Comparison of ENCODE assay signal across 24 mouse cellular contexts in genomic region chr12:77481153-77481552, GRCm38 (mm10).
DNase-seq lines count a peak whose midpoint lies in the region; ATAC-seq and TF ChIP-seq lines count a peak whose summit lies in the region.
"Had no signal": no experiment of that assay in that cellular context is flagged by ENCODE, and none has a peak within 500 bp of the region (broad histone marks: within the 10 kb centered on the region; RNA-seq: fewer than 3 reads in every experiment).

No protein-coding gene starts in this region.

- in situ Hi-C loops in ES-E14 (cut with MboI; ENCODE audit: low sequenced_read_pairs in 2 of 2, unreplicated experiment in 2 of 2): no loop called here

- no peaks in the 10 kb centered on the region for H3K4me1 ChIP-seq in ES-E14 (ENCODE audit: control insufficient read depth in 2 of 2, insufficient read depth in 2 of 2, low read length in 2 of 2, poor library complexity in 1 of 2)
- H3K4me1 ChIP-seq in kidney, adult 2 months (ENCODE audit: control insufficient read depth, insufficient read depth, low read length): no peaks in the 10 kb centered on the region
- H3K4me1 ChIP-seq: embryonic facial prominence, embryonic 13.5 days; embryonic facial prominence, embryonic 15.5 days; forebrain, embryonic 12.5 days had no signal

- TF ChIP-seq CTCF in kidney, adult 2 months (conservative IDR thresholded peaks at IDR 0.05; ENCODE audit: insufficient read depth, insufficient read length, low read depth, low read length): no peak

- DNase-seq in ES-E14 (ENCODE audit: low read depth, low spot score): no peak
- no peak for DNase-seq in gastrocnemius, adult 8-10 months (ENCODE audit: low spot score in 2 of 2)
- DNase-seq in kidney, adult 2 months: no peak
- DNase-seq in cerebellum, adult 11 months: no peak
- no peak for DNase-seq in right cerebral cortex, postnatal 36 days (ENCODE audit: low spot score in 2 of 2)
- DNase-seq: adrenal gland, adult 8-10 months; adrenal gland, postnatal 14 days; adrenal gland, postnatal 36 days; B cell, adult 2 months; cerebellum, adult 8-10 months; embryo, embryonic 11 days had no signal

- ATAC-seq in granulocyte monocyte progenitor cell, adult 5-6 weeks (replicated peaks; ENCODE audit: poor library complexity, severe bottlenecking): peak; percentile 65
- peak; percentile 73 for ATAC-seq in megakaryocyte progenitor cell, adult 5-6 weeks (replicated peaks; ENCODE audit: poor library complexity)
- ATAC-seq: activated CD4-positive, CD25-positive, alpha-beta regulatory T cell, adult 4 months; CD4-positive, CD25-positive, alpha-beta regulatory T cell, adult 4 months; forebrain, embryonic 14.5 days; forebrain, embryonic 16.5 days; Patski had no signal

- H3K9me3 ChIP-seq in ES-E14 (ENCODE audit: control insufficient read depth, insufficient read depth, low read depth, low read length): no peaks in the 10 kb centered on the region
- H3K9me3 ChIP-seq: embryonic facial prominence, embryonic 13.5 days; embryonic facial prominence, embryonic 15.5 days; forebrain, embryonic 10.5 days; forebrain, embryonic 12.5 days had no signal

- 100% methylated on average over 1 of the region's 1 CpGs for WGBS in kidney, adult 2 months

- no peak for TF ChIP-seq POLR2A in kidney, adult 2 months (IDR thresholded peaks at IDR 0.05; ENCODE audit: low read depth, low read length)

- H3K4me3 ChIP-seq in ES-E14 (ENCODE audit: insufficient read depth in 1 of 2, low read depth in 1 of 2, low read length in 2 of 2, poor library complexity in 1 of 2, severe bottlenecking in 1 of 2): no peak overlapping the region
- no peak overlapping the region for H3K4me3 ChIP-seq in kidney, adult 2 months (ENCODE audit: insufficient read depth, low read depth, low read length)
- H3K4me3 ChIP-seq: embryonic facial prominence, embryonic 13.5 days; embryonic facial prominence, embryonic 15.5 days; erythroblast, embryonic 14.5 days; forebrain, embryonic 10.5 days; forebrain, embryonic 12.5 days had no signal

- H3K9ac ChIP-seq in ES-E14 (ENCODE audit: insufficient read depth, low read depth, low read length, poor library complexity, severe bottlenecking): no peak overlapping the region
- H3K9ac ChIP-seq: embryonic facial prominence, embryonic 13.5 days; embryonic facial prominence, embryonic 15.5 days; forebrain, embryonic 12.5 days had no signal

- no peaks in the 10 kb centered on the region for H3K36me3 ChIP-seq in ES-E14 (ENCODE audit: control insufficient read depth, insufficient read depth, low read length, poor library complexity, severe bottlenecking)
- no peaks in the 10 kb centered on the region; the same call in 1 of the 2 replicates for H3K36me3 ChIP-seq in kidney, adult 2 months (ENCODE audit: control insufficient read depth, insufficient read depth, low read length)
- H3K36me3 ChIP-seq: embryonic facial prominence, embryonic 13.5 days; embryonic facial prominence, embryonic 15.5 days; forebrain, embryonic 10.5 days; forebrain, embryonic 12.5 days had no signal

- no peak overlapping the region for H3K27ac ChIP-seq in ES-E14 (ENCODE audit: insufficient read depth, low read depth, low read length, poor library complexity, severe bottlenecking)
- no peak overlapping the region for H3K27ac ChIP-seq in kidney, adult 2 months (ENCODE audit: insufficient read depth, low read depth, low read length)
- H3K27ac ChIP-seq: embryonic facial prominence, embryonic 13.5 days; embryonic facial prominence, embryonic 15.5 days; forebrain, embryonic 10.5 days; forebrain, embryonic 12.5 days had no signal

- no peaks in the 10 kb centered on the region for H3K27me3 ChIP-seq in kidney, adult 2 months (replicated peaks; ENCODE audit: control insufficient read depth, insufficient read depth, low read length)
- H3K27me3 ChIP-seq: CH12.LX; embryonic facial prominence, embryonic 13.5 days; embryonic facial prominence, embryonic 15.5 days; forebrain, embryonic 12.5 days; Patski had no signal

TF ChIP-seq in ES-E14, 5 proteins besides CTCF, POLR2A, EP300 and RAD21:
- TF ChIP-seq CHD2 (IDR thresholded peaks at IDR 0.05; ENCODE audit: low read depth, low read length) (no peak), MAFK (IDR thresholded peaks at IDR 0.05; ENCODE audit: insufficient read depth, low read depth, low read length) (0 out of 2 replicates have a peak, but pooled peaks have one; percentile 19)
TF ChIP-seq in ES-E14: peak in this region for 1.
